Mouse (Mus musculus): ENCODE results near the gene Ccdc177.
"Not testable (repeated sequence)": the region's sequence is repeated elsewhere in the genome, so short reads cannot be mapped to it uniquely, and the experiment has no call there.

The Ccdc177 gene

DNA sequence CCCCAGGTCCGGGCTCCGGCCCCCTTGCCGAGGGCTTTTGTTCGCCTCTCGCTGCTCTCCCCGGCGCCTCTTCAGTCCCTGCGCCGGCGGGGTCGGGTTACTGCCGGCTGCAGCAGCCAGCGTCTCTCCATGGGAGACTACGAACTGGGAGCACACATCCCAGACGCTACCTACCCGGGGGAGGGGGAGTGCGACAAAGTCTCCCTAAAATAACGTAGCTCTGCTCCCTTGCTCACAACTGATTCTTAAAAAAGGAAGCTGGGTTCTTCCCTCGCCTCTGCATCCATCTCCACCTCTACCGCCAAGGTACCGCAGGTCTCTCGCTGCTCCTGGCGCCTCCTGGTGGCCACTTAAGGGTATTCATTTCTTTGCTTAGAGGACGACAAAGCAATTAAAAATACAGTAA, at the start of gene Ccdc177:
Ccdc177 (minus strand) TSS at position 292 of the 406 bp plus-strand sequence.
- in situ Hi-C loops (cut with MseI, MboI) = no loop called here

DNA sequence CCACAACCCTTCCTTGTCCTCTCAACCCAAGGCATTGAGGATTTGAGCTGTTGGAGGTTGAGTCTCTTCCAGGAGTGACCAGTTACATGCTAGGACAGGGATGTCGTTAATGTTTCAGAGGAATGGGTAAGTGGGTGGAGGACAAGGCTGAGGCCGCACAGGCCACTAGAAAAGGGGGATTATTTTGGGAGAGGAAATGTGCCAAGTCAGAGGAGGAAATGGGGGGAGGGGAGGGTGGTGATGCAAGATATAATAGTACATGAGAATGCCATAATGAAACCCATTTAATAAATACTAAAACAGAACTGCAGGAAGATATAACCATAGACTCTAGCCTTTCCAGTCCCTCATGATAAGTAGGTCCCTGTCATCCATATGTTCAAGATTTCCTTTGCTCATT, 49.5 kb upstream of the Ccdc177 start:
- in situ Hi-C loops (cut with MseI, MboI) = no loop called here

DNA sequence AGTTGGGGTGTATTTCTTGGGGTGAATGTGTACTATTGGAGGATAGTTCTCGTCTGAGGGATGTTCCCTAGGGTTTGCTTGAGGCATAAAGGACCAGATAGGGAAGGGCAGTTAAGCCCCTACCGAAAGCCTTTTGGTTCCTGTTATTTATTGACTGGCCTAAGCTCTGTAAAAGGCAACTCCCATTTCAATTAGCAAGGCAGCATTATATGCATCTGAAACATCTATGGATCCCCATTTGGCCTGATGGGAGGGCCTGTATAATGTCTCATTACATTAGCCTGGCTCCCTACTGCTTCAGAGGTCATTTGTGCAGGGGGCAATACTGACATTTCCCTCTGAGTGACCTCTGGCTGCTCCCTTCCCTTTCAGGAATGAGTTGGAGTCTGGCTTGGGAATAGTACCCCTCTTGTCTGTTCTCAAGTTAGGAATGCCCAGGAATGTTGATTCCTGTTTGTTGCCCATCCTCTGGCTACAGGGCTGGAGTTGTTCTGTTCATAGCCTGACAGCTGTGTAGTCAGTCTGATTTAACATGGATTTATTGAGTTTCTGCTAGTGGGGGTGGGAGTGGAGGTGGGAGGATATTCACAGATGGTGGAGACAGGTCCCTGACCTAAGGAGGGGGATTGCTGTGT, 47.1 kb upstream of the Ccdc177 start:
- in situ Hi-C loops (cut with MseI, MboI) = no loop called here

DNA sequence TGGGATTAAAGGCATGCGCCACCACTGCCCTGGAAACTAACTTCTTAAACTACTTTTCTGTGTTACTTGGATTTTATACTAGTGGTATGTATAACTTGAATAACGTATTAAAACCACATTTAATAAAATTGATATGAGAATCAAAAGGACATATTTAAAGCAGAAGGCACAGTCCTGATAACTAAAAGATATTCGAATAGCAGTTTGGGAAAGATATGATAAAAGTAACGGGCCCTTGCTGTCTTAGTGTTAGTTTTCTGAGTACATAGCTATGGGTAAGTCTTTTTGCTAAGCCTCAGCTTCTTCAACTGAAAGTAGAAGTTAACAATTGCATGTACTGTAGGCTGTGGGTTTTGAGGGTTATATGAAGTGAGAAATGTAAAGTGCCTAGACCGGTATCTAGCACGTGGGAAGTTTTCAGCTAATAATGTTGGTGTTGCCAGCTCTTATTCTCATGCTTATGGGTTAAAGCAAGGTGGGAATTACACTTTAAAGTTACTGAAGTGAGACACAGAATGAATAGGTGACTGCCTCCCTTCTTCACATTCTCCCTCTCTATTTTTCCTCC, 44.5 kb upstream of the Ccdc177 start:
- in situ Hi-C loops (cut with MseI, MboI) = no loop called here

DNA sequence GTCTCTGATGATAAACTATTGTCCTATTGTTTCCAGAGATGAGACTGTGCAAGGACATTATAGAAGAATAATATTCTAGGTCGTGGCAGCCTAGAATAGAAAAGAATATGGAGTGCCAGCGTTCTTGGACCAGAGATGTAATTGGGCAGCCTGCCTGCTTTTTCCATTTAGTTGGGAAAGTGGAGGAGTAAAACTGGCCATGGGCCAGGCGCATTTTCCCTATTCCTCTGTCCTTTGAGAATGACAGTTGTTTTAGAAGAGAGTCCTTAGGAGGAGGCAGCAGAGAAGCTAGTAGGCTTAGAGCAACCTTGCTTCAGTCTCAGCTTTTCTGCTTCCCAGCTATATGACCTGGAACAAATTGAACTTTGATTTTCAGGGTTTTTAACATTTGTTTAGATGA, 43.4 kb upstream of the Ccdc177 start:
- in situ Hi-C loops (cut with MseI, MboI) = no loop called here

DNA sequence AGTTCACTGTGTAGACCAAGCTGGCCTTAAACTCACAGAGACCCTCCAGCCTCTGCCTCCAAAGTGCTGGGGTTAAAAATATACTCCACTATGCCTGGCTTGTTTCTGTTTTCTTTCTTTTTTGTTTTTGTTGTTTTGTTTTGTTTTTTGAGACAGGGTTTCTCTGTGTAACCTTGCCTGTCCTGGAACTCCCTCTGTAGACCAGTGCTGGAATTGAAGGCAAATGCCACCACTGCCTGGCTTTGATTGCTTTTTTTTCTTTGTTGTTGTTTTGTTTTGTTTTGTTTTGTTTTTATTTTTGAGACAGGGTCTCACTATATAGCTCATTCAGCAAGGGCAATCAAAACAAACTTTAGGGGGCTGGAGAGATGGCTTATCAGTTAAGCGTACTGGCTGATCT, 41.0 kb upstream of the Ccdc177 start:
- in situ Hi-C loops (cut with MseI, MboI) = no loop called here

DNA sequence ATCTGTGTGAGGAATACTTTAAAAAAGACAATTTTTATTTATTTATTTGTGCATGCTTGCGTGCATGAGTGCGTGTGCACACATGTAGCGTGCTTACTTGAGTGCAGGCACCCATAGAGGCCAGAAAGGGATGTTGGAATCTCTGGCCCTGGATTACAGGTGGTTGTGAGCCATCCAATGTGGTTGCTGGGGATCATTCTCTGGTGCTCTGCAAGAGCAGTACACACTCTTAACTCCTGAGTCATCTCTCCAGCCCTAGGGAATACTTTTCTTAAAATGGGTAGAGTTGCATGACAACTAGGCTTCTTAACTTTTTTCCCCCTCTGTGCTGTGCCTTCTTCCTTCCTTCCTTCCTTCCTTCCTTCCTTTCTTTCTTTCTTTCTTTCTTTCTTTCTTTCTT, 39.7 kb upstream of the Ccdc177 start:
- in situ Hi-C loops (cut with MseI, MboI) = no loop called here

DNA sequence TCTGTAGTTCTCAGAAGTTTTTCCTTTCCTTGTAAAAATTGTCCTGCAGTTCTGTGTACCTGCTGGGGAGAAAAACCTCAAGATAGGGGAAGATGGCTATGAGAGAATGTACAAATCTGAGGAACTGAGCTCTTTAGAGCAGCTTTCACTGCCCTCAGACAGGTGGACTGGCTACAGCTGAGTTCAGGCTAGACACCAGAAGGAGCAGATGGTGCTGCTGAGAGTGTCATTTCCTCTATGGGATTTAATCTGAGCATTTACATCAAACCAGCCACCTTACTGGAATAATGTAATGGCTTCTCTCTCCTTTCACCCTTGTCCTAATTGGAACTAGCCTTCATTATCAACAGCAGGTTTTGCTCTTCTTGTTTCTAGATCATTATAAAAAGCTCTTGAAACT, 37.8 kb upstream of the Ccdc177 start:
- in situ Hi-C loops (cut with MseI, MboI) = no loop called here

DNA sequence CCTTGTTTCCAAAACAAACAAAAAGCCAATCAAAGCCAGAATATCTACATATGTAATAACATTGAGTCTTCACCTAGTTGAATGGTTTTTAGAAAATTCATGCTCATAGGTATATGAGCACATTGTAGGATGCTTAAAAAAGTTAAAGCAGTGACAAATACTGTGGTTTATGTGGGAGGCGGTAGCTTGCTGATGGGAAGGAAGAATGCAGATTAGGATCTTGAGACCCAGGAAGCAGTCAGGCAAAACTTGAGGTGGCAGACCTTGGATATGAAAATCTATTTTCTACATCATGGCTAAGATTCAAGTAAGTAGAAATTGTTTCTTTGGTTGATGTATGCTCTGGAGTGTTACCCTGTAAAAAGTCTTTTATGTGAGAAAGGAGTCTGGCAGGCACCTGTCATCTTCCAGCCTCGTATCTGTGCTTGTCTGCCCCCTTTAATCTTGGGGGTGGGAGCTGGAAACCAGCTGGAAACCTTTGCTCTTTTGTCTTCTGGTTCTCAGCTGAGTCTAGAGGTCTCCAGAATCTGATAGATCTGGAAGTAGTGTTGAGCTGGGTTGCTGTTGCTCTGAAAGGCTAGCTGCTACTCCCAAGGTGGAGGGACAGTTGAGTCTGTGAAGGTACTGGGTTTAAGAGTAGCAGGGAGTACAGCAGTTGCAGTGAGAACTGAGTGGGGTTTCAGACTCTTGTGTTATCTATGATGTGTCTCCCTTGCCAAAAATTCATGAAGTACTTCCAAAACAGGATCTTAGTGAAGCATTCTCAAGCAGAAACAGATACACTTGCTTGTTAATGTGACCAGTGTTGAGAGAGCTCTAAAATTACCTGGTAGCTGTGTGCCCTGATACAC, 34.7 kb upstream of the Ccdc177 start:
- in situ Hi-C loops (cut with MseI, MboI) = no loop called here

DNA sequence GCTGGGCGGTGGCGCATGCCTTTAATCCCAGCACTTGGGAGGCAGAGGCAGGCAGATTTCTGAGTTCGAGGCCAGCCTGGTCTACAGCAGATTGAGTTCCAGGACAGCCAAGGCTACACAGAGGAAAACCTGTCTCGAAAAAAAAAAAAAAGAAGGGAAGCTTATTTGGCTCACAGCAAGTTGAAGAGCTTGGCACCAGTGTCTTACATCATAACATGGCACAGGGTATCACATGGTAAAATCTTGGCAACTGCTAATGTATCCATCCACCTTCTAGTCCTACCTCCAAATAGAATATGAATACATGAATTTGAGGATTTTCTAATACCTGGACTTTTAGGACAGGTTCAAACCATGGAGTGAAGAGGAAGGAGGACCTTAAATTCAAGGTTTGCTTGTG, 34.0 kb upstream of the Ccdc177 start:
- in situ Hi-C loops (cut with MseI, MboI) = no loop called here

DNA sequence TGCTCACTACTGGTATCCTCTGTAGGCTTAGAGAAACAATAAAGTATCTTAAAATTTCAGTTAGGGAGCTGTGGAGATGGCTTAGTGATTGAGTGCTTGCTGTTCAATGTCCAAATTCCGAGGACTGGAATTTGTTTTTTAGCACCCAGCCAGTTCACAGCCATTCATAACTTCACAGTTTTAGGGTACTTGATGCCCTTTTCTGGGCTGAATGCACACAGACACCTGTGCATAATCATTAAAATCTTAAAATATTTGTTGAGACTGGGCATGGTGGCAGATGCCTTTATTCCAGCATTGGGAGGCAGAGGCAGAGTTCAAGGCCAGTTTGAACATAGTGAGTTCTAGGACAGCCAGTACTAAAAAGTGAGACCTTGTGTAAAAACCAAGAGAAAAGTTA, 33.0 kb upstream of the Ccdc177 start:
- in situ Hi-C loops (cut with MseI, MboI) = no loop called here

DNA sequence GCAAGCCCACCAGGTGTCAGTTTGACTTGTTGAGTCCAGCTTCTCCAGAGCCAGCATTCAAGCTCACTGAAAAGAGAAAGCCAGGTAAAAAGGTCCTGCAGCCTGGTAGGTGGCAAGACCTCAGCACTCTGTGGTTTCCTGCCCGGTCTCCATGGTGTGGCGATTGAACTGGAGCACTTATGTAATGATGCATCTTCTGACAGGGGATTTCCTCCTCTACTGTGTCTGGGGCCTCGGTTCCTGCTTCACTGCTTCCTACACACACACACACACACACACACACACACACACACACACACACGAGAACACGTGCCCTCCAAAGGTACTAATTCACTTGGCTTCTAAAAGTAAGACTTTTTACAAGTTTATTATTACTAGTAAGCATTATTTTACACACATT, 32.4 kb upstream of the Ccdc177 start:
- in situ Hi-C loops (cut with MseI, MboI) = no loop called here

DNA sequence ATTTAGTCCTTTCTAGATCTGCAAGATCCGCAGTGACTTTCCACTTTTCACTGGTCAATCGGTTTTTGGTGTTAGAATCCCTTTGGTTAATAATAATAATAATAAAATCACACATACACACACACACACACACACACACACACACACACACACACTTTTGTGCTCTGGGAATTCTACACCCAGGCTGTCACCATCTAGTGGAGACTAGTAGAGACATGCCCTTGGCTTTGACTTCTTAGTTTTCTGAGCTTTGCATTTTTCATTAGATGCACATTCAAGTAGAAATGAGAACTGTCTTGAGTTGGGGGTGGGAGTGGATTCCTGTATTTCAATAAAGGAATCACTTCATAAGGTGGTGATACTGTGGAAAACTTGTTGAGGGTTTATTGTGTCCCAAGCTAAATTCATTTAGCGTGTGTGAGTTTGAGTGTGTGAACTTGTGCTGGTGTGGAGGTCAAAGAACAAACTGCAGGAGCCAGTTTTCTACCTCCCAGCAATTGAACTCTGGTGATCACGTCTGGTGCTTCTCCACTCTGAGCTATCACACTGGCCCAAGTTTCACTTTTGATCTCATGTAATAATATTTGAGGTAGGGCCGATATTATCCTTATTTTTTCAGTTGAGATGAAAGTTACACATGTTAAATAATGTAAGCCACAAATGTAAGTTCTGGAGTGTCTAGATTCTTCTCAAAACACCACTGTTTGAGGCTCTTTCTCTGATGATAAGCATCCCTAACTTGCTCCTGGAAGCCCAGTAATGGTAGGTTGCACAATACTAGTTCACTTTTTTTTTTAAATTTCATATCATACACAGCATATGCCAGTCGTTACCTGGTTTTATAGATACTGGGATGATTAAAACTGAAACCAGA, 31.3 kb upstream of the Ccdc177 start:
- in situ Hi-C loops (cut with MseI, MboI) = no loop called here

DNA sequence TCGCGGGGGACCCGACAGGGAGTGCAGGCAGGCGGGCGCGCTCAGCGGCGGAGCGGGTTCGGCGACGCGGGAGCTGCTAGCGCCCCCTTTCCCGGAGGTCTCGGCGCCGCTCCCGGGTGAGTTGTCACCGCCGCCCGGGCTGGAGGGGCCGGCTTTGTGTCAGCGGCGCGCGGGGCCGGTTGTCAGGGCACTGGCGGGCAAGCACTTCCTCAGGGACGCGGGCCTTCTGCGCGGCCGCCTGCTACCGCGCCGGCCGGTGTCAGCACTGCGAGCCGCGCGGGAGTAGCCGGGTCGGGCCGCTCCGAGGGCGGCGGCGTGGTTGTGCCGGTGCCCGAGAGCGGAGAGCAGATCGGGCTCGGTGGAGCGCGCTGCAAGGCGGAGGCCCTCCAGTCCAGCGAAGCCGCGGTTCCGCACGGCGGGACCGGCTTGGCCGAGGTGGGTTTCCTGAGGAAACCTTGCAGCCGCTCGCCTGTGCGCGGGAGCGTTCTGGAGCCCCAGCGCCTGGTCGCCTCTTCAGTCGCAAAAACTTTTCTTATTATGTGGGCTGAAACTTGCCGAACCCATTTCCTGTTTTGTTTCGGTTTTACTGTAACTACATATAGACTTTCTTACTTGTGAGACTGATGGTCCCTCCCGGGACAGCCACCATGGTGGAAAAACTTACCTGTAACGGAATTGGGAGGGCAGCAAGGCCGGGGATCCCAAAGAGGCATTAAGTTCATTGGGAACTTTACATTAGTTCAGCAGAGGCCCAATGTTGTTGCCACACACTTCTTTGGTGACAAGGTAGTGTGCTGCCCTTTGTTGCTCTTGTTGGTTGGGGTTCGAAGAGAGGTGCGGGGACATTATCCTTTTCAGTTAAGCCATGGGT, 30.4 kb upstream of the Ccdc177 start:
- in situ Hi-C loops (cut with MseI, MboI) = no loop called here

DNA sequence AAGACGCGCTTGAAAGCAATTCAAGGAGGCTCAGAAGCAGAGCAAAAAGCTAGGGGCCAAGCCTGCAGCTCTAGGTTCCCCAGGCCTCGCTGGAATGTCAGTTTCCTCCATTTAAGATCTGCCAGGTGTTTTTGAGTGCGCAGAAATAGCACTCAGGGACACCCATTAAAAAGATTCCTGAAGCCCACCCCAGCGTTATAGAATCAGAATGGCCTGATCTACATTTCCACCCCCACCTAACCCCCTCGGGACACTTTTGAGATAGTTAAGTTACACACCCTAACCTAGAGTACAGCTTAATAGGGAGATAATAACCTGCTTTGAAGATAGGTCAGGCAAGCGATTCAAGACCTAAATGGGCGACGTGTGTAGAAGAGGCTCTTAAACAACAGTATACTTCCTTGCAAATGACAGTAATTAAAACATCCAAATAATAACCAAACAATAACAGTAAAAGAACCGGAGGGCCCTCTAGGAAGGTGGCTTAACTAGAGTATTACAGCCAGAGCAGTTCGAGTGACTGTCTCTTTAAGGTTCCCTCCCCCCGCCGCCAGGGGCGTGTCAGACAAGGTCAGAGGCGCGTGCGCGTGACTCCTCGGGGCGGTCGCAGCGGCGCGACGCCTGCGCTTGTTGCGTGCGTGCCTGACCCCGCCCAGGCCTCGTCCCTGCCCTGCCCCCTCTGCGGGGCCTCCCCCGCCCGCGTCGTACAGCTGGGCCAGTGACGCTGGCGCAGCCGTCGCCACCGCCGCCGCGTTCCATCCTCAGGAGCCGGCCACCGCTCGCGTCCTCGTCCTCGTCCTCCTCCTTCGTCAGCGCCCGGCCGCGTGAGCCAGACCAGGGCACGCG, 29.6 kb upstream of the Ccdc177 start, which contains the start of gene Susd6:
Susd6 (plus strand) TSS at position 662 of the 846 bp plus-strand sequence.
- in situ Hi-C loops (cut with MseI, MboI) = no loop called here

DNA sequence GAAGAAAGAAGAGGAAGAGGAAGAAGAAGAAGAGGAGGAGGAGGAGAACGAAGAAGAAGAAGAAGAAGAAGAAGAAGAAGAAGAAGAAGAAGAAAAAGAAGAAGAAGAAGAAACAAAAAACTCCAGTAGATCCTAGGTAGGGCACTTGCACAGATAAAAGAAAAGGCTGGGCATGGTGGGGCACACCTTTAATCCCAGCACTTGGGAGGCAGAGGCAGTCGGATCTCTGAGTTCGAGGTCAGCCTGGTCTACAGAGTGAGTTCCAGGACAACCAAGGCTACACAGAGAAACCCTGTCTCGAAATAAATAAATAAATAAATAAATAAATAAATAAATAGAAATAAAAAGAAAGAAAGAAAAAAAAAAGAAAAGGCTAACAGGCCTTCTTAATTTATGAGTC, 28.8 kb upstream of the Ccdc177 start:
- in situ Hi-C loops (cut with MseI, MboI) = not testable (repeated sequence)

DNA sequence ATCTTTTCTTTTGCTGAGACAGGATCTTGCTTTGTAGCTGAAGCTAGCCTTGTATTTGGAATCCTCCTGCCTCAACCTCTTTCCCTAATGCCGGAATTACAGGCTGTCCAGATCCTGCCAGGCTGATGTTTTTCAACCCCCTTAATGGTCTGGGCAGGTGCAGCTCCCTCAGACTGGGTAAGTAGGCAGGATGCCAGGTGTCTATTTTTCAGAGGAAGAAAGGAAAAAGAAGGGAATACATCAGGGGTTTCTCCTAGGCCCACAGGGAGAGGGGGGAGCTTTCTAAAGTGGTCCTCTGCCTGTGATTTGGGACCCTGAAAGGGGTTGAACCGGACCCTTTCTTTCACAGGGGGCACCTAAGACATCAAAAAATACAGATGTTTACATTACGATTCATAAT, 27.7 kb upstream of the Ccdc177 start:
- in situ Hi-C loops (cut with MseI, MboI) = no loop called here

DNA sequence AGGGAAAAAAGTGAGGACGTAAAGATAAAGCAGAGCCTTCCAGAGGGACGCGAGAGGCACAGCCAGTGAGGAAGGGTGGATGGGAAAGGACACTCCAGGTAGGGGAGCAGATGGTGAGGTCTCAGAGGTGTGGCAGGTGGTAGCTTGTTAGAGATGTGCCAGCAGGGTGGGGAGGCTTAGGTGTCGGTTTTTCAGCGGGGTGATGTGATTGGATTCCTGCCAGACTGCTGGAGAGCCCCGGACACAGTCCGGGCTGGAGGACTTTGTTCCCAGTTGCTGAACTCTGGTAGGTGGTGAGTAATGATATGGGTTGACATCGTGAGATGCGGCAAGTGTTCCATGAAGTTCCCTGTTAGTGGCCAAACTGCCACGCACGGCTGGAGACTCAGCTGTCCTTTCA, 27.1 kb upstream of the Ccdc177 start:
- in situ Hi-C loops (cut with MseI, MboI) = no loop called here

DNA sequence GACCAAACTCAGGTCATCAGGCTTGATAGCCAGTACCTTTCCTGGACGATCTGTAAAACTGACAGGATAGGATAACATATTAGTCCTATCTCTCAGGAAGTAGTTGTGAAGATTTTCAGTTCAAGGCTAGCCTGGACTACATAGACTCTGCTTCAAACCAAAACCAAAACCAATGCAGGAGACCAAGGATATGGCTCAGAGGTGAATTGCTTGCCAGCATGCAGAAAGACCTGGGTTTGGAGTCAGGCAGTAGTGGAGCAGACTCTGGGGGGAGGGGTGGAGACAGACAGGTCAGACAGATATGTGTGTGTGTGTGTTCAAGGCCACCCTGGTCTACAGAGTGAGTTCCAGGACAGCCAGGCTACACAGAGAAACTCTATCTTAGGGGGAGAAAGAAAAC, 26.1 kb upstream of the Ccdc177 start:
- in situ Hi-C loops (cut with MseI, MboI) = no loop called here

DNA sequence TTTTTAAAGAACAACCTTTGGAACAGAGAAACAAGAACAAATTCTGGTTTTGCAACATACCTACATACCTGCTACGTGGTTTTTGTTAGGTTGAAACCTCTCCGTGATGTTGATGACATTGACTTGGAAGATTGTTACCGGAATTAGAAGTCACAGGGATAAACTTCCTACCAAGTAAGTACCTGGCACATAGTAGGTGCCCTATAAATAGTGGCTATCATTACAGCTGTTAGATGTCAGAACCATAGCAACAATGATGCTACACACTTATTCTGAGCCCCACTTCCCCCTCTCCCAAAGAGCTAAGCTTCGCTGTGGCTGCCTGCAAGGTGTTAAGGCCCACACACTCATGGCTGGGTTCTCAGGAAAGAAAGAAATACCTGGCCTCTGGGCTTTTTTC, 25.1 kb upstream of the Ccdc177 start:
- in situ Hi-C loops (cut with MseI, MboI) = no loop called here

All from mouse trophoblast stem cell (cell line).